Mouse (Mus musculus) embryonic fibroblast, embryonic 13.5 days (primary cell): Measurements from ENCODE around the gene Glce.

Source experiments
- CTCF ChIP-seq: IDR thresholded peaks from 2 replicates; pipeline ENCODE4 v1.5.1; 2011; ENCODE audit warnings: mild to moderate bottlenecking, control low read depth, low read length, moderate library complexity, borderline replicate concordance; ENCODE audit not compliant: insufficient read depth
- POLR2A ChIP-seq: IDR thresholded peaks from 2 replicates; pipeline ENCODE4 v1.6.1; 2011; ENCODE audit warnings: low read depth, mild to moderate bottlenecking, control low read depth, low read length, moderate library complexity

DNA sequence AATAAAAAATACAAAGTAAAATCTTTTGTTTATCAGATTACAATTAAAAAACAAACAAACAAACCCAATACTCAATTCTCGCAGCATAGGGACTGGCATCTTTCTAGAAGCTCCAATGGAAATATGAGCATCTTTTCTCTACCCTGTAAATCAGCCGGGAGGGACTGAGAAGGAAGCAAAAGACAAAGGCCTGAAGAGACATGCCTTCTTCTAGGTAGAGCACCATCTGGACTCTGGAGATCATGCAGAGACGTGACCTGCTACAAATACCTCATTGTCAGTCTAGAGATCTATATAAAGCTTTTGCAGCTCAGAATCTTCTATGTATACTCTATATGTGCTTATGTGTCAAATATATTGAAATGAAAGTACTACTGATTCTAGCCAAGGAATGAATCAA is 6.6 kb downstream of the Glce start:
- TF ChIP-seq POLR2A = no peak
- no peak for TF ChIP-seq CTCF
